Mouse (Mus musculus) stomach, postnatal 0 days (tissue): ENCODE measurements around the gene Slc12a7.
"Not testable (repeated sequence)": the region's sequence is repeated elsewhere in the genome, so short reads cannot be mapped to it uniquely, and the experiment has no call there.

Source experiments
- CTCF ChIP-seq: IDR thresholded peaks from 2 replicates; pipeline ENCODE4 v1.5.1; 2016; ENCODE audit warnings: antibody characterized with exemption, low read depth, mild to moderate bottlenecking, moderate library complexity
- EP300 ChIP-seq: optimal IDR thresholded peaks from 2 replicates; pipeline ENCODE3; 2016; ENCODE audit warnings: antibody characterized with exemption

GRCm38 (mm10) chr13:73703486-73703885, 29.4 kb upstream of the Slc12a7 start:
- TF ChIP-seq CTCF, EP300: not testable (repeated sequence)
